Mouse (Mus musculus) bone marrow macrophage, adult 2 months (primary cell): ENCODE results near the gene Phactr2.

Experiments
- CTCF ChIP-seq: IDR thresholded peaks from 2 replicates; pipeline ENCODE4 v1.5.1; 2012; ENCODE audit warnings: low read depth, mild to moderate bottlenecking, low read length, moderate library complexity
- POLR2A ChIP-seq: IDR thresholded peaks from 2 replicates; pipeline ENCODE4 v1.6.1; 2012; ENCODE audit warnings: mild to moderate bottlenecking, low read depth, low read length, borderline replicate concordance

- TF ChIP-seq POLR2A (no peak), CTCF (no peak)
Measured at GRCm38 (mm10) chr10:13376428-13377260, 97.6 kb downstream of the Phactr2 start.
